Mouse (Mus musculus) embryo, embryonic 11.5 days (tissue): ENCODE measurements around the gene Parp8.
"Not testable (repeated sequence)": the region's sequence is repeated elsewhere in the genome, so short reads cannot be mapped to it uniquely, and the experiment has no call there.

Source experiments
- DNase-seq: peaks from one replicate; pipeline ENCODE4 v3.0.0-alpha.2; 2012; ENCODE audit warnings: low read depth, low spot score

Gene Parp8

GRCm38 (mm10) chr13:116962480-116963462, 62.6 kb downstream of the Parp8 start:
- DNase-seq, result no peak

- DNase-seq, result no peak
These were observed 66.4 kb downstream of the Parp8 start for GRCm38 (mm10) chr13:116958776-116959589.

GRCm38 (mm10) chr13:116957577-116957976, 67.8 kb downstream of the Parp8 start:
- DNase-seq, result no peak

- DNase-seq, result no peak
These were observed 74.0 kb downstream of the Parp8 start for GRCm38 (mm10) chr13:116951336-116951735.

- no peak for DNase-seq
These were observed 75.8 kb downstream of the Parp8 start for GRCm38 (mm10) chr13:116949527-116949926.

- DNase-seq, result no peak
These were observed 76.3 kb downstream of the Parp8 start for GRCm38 (mm10) chr13:116949056-116949455.

- no peak for DNase-seq
These were observed 77.1 kb downstream of the Parp8 start for GRCm38 (mm10) chr13:116948299-116948659.

GRCm38 (mm10) chr13:116947611-116948298, 77.6 kb downstream of the Parp8 start:
- no peak for DNase-seq

GRCm38 (mm10) chr13:116946566-116946965, 78.8 kb downstream of the Parp8 start:
- DNase-seq, result no peak

- no peak for DNase-seq
These were observed 83.9 kb downstream of the Parp8 start for GRCm38 (mm10) chr13:116941280-116942015.

GRCm38 (mm10) chr13:116940761-116941160, 84.6 kb downstream of the Parp8 start:
- DNase-seq, result no peak

GRCm38 (mm10) chr13:116937019-116937418, 88.3 kb downstream of the Parp8 start:
- not testable (repeated sequence) for DNase-seq

GRCm38 (mm10) chr13:116917387-116917930, 107.9 kb downstream of the Parp8 start:
- no peak for DNase-seq

- no peak for DNase-seq
These were observed 117.1 kb downstream of the Parp8 start for GRCm38 (mm10) chr13:116908284-116908683.

- no peak for DNase-seq
These were observed 121.9 kb downstream of the Parp8 start for GRCm38 (mm10) chr13:116903394-116903793.

- DNase-seq, result no peak
These were observed 126.9 kb downstream of the Parp8 start for GRCm38 (mm10) chr13:116898395-116898794.

- DNase-seq, result no peak
These were observed 127.6 kb downstream of the Parp8 start for GRCm38 (mm10) chr13:116897711-116898110.

- no peak for DNase-seq
These were observed 140.9 kb downstream of the Parp8 start for GRCm38 (mm10) chr13:116884422-116884942.

- DNase-seq, result no peak
These were observed 143.1 kb downstream of the Parp8 start for GRCm38 (mm10) chr13:116882226-116882625.

GRCm38 (mm10) chr13:116879580-116880192, 145.7 kb downstream of the Parp8 start:
- no peak for DNase-seq
